Mouse (Mus musculus): Measurements from ENCODE around the gene Hnrnpdl.

GRCm38 (mm10) chr5:100059326-100059725, 19.9 kb upstream of the Hnrnpdl start:
- TF ChIP-seq POLR2A (IDR thresholded peaks at IDR 0.05; ENCODE audit: low read depth, low read length): no peak
- no peak for TF ChIP-seq CTCF (IDR thresholded peaks at IDR 0.05; ENCODE audit: extremely low read depth, insufficient read length, insufficient replicate concordance, low read depth, low read length)

All from small intestine, adult 2 months (tissue).